Mouse (Mus musculus) spleen, adult 12 weeks (tissue): ENCODE results near the gene Cass4.

Experiments
- DNase-seq: peaks from one replicate; pipeline ENCODE4 v3.0.0; 2022; ENCODE audit warnings: low spot score

Gene Cass4

GRCm38 (mm10) chr2:172440640-172441005 is 47.0 kb downstream of the Cass4 start:
- no peak for DNase-seq

- DNase-seq: peak; percentile 34
Measured at GRCm38 (mm10) chr2:172441176-172441575, 47.6 kb downstream of the Cass4 start.

GRCm38 (mm10) chr2:172445617-172446016 is 52.0 kb downstream of the Cass4 start:
- no peak for DNase-seq

- no peak for DNase-seq
Measured at GRCm38 (mm10) chr2:172447317-172447716, 53.7 kb downstream of the Cass4 start.

- no peak for DNase-seq
Measured at GRCm38 (mm10) chr2:172448329-172448728, 54.7 kb downstream of the Cass4 start.

- DNase-seq: no peak
Measured at GRCm38 (mm10) chr2:172450640-172451039, 57.0 kb downstream of the Cass4 start.

- no peak for DNase-seq
Measured at GRCm38 (mm10) chr2:172452031-172452430, 58.4 kb downstream of the Cass4 start.

- no peak for DNase-seq
Measured at GRCm38 (mm10) chr2:172452458-172452857, 58.9 kb downstream of the Cass4 start.

GRCm38 (mm10) chr2:172458496-172458895 is 64.9 kb downstream of the Cass4 start, which contains the start of gene Gcnt7:
Gene Gcnt7, minus strand, starts transcription at chr2:172458596.
- DNase-seq: no peak

GRCm38 (mm10) chr2:172460647-172461046 is 67.1 kb downstream of the Cass4 start:
- DNase-seq: no peak

- no peak for DNase-seq
Measured at GRCm38 (mm10) chr2:172462813-172463212, 69.2 kb downstream of the Cass4 start.

- DNase-seq: no peak
Measured at GRCm38 (mm10) chr2:172466427-172467132, 73.0 kb downstream of the Cass4 start.

- no peak for DNase-seq
Measured at GRCm38 (mm10) chr2:172467206-172467605, 73.6 kb downstream of the Cass4 start.

GRCm38 (mm10) chr2:172468346-172468819 is 74.8 kb downstream of the Cass4 start:
- DNase-seq: no peak

- no peak for DNase-seq
Measured at GRCm38 (mm10) chr2:172472318-172472717, 78.7 kb downstream of the Cass4 start, which contains the start of gene Fam209. Gene Fam209, plus strand, starts transcription at chr2:172472520.

GRCm38 (mm10) chr2:172473591-172473990 is 80.0 kb downstream of the Cass4 start:
- DNase-seq: no peak

- peak; percentile 13 for DNase-seq
Measured at GRCm38 (mm10) chr2:172474970-172475369, 81.4 kb downstream of the Cass4 start.

- no peak for DNase-seq
Measured at GRCm38 (mm10) chr2:172476707-172477260, 83.2 kb downstream of the Cass4 start.

- no peak for DNase-seq
Measured at GRCm38 (mm10) chr2:172477350-172477749, 83.8 kb downstream of the Cass4 start.

GRCm38 (mm10) chr2:172477860-172478259 is 84.3 kb downstream of the Cass4 start:
- no peak for DNase-seq

GRCm38 (mm10) chr2:172480296-172480695 is 86.7 kb downstream of the Cass4 start:
- no peak for DNase-seq

GRCm38 (mm10) chr2:172481654-172482385 is 88.2 kb downstream of the Cass4 start:
- DNase-seq: no peak
